Mouse (Mus musculus): ENCODE measurements around the gene Eno2. TPM values are rescaled to one million over a fixed set of nuclear protein-coding genes. Genes with fewer than 3 reads are reported as not detected.

Gene Eno2
- total RNA-seq, 2 experiments from 2014 or later: 0.87 to 1.2 TPM

- no peak for DNase-seq (ENCODE audit: low spot score)
These were observed 56.6 kb downstream of the Eno2 start for GRCm38 (mm10) chr6:124712918-124713317.

DNA sequence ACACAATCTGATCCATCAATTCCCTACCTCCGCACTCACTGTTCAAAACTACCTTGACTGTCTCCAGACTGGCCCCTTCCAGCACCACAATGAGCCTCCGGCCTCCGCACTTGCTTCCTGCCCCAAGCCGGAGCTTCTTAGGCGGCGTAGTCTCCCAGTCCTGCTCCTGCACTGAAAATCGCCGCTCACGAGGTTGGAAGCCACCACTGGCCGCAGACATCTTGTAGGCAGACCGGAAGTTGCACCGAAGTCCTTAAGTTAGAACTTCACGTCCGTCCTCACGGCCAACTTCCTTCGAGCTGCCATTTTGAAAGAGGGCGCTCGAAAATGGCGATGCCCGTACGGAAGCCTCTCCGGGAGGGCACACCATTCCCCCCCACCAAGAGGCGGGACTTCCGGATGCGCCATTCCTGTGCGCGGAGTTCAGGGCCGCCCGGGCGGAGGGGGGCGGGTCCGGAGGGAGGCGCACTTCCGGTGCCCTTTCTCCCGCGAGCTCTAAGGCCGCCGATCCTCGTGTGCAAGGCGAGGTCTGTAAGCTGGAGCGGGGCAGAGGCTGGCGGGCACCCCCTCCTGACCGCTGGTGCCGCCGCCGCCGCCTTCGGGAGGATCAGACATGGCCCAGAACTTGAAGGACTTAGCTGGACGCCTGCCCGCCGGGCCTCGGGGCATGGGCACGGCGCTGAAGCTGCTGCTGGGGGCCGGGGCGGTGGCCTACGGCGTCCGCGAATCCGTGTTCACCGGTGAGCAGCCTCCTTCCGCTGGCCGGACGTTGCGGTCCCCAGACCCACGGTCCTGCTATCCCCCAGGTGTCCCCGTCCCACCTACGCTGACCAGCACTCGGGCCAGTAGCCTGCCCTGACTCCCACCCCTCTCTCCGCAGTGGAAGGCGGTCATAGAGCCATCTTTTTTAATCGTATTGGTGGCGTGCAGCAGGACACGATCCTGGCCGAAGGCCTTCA lies 57.4 kb downstream of the Eno2 start, which contains the start of the genes Emg1 and Phb2:
Emg1 (minus strand) TSS at position 355 of the 959 bp plus-strand sequence.
Phb2 (plus strand) TSS at position 513 of the 959 bp plus-strand sequence.
- peak; percentile 98 for DNase-seq (ENCODE audit: low spot score)

Small RNA genes within 50 kb of the gene (microRNA-seq; reads per million reads assigned to microRNA genes)
- gene Mir141: not detected
- gene Mir200c: 18.4 reads per million, percentile 35 among the genes with 10 or more reads in this experiment

Other genes starting within 250 kb of the Eno2 start
- 10 to 100 TPM; 16.3 to 26.1 TPM for gene C1s1, start 227.3 kb downstream of the Eno2 start, total RNA-seq (2021)
- gene C1rb, start 199.4 kb downstream of the Eno2 start, total RNA-seq (2021): 1 to 10 TPM in 1 of 2 experiments, under 1 TPM in 1; 0.84 to 1.4 TPM
- gene C1s2, start 133.6 kb downstream of the Eno2 start, total RNA-seq (2021): under 1 TPM; 0.48 to 0.76 TPM
- gene Lpcat3, start 106.6 kb downstream of the Eno2 start, total RNA-seq (2021): 10 to 100 TPM; 14.4 to 17.8 TPM
- 10 to 100 TPM; 58.4 to 60.4 TPM for gene Emg1, start 57.5 kb downstream of the Eno2 start, total RNA-seq (2021)
- gene Phb2, start 57.3 kb downstream of the Eno2 start, total RNA-seq (2021): 100 to 1,000 TPM; 134 to 155 TPM
- gene Ptpn6, start 31.0 kb downstream of the Eno2 start, total RNA-seq (2021): 1 to 10 TPM in 1 of 2 experiments, under 1 TPM in 1; 0.90 to 1.1 TPM
- 100 to 1,000 TPM; 162 TPM for gene Grcc10, start 28.3 kb downstream of the Eno2 start, total RNA-seq (2021)
- gene Gm45234, start 13.7 kb downstream of the Eno2 start, total RNA-seq (2021): not detected
- gene Atn1, start 13.1 kb downstream of the Eno2 start, total RNA-seq (2021): 10 to 100 TPM; 44.0 to 56.4 TPM
- under 1 TPM in 1 of 2 experiments, not detected in 1; 0.31 TPM for gene Lrrc23, start 10.1 kb upstream of the Eno2 start, total RNA-seq (2021)
- 1 to 10 TPM; 2.2 to 5.3 TPM for gene Spsb2, start 39.0 kb upstream of the Eno2 start, total RNA-seq (2021)
- gene Tpi1, start 44.6 kb upstream of the Eno2 start, total RNA-seq (2021): 1,000 to 10,000 TPM; 2,056 to 2,236 TPM
- 10 to 100 TPM; 39.9 to 50.1 TPM for gene Usp5, start 59.8 kb upstream of the Eno2 start, total RNA-seq (2021)
- gene Cdca3, start 59.9 kb upstream of the Eno2 start, total RNA-seq (2021): under 1 TPM; 0.25 to 0.55 TPM
- under 1 TPM; 0.57 to 0.71 TPM for gene Gnb3, start 70.6 kb upstream of the Eno2 start, total RNA-seq (2021)
- 1 to 10 TPM; 3.5 to 4.9 TPM for gene P3h3, start 88.1 kb upstream of the Eno2 start, total RNA-seq (2021)
- gene Gpr162, start 94.3 kb upstream of the Eno2 start, total RNA-seq (2021): under 1 TPM; 0.09 to 0.21 TPM
- gene Cd4, start 118.5 kb upstream of the Eno2 start, total RNA-seq (2021): under 1 TPM; 0.38 to 0.41 TPM
- under 1 TPM in 1 of 2 experiments, not detected in 1; 0.12 TPM for gene Lag3, start 142.0 kb upstream of the Eno2 start, total RNA-seq (2021)
- 100 to 1,000 TPM in 1 of 2 experiments, 10 to 100 TPM in 1; 64.3 to 105 TPM for gene Ptms, start 150.4 kb upstream of the Eno2 start, total RNA-seq (2021)
- gene Mlf2, start 161.7 kb upstream of the Eno2 start, total RNA-seq (2021): 100 to 1,000 TPM; 196 to 205 TPM
- gene Cops7a, start 195.9 kb upstream of the Eno2 start, total RNA-seq (2021): 100 to 1,000 TPM; 109 to 121 TPM
- gene Pianp, start 227.0 kb upstream of the Eno2 start, total RNA-seq (2021): under 1 TPM; 0.75 to 0.93 TPM
- gene Zfp384, start 239.5 kb upstream of the Eno2 start, total RNA-seq (2021): 10 to 100 TPM; 22.4 to 24.0 TPM